Comparison of ENCODE assay signal across 7 mouse cellular contexts in the genomic region with DNA sequence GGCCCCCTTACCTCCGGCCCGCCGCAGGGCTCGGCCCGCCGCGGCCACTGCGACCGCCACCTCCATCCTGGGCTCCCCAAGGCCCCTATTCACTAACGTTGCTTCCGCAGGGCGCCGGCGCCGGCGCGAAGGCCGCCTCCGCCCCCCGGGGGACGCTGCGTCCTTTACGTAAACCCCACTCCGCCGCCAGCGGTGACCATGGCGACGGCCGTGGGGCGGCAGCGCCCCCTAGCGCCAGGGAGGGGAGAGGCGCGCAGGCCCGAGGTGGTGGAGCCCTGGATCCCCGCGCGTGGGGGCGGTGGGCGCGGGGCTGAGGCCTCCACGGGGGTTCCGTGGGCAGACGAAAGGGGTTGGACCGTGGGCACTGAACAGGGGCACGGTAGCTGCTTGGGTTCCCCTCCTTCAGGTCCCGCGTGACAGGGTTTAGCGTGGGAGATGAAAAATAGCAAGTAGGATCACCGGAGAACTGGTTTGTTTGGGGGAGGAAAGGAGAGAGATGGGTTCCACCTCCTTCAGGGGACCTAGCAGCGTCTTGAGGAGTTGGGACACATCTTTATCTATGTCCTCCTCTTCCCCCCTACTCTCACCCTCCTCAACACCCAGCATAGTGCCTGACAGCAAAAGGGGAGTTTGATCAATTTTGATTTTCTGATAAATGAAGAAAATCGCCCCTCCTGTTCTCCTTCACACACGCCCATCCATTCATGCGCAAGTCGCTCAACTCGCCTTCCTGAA. TPM values are rescaled to one million over a fixed set of nuclear protein-coding genes. Genes with fewer than 3 reads are reported as not detected.
DNase-seq lines count a peak whose midpoint lies in the region; ATAC-seq lines count a peak whose summit lies in the region.

Dagla (minus strand) TSS at position 68 of the 735 bp plus-strand sequence.

- H3K4me1 ChIP-seq in limb, embryonic 10.5 days = peaks cover 12% of the 10 kb centered on the region
- H3K4me1 ChIP-seq in midbrain, embryonic 11.5 days (ENCODE audit: control insufficient read depth, insufficient read depth, low read length) = peaks cover 3% of the 10 kb centered on the region

- H3K4me2 ChIP-seq in midbrain, embryonic 11.5 days = peak within 1 kb of the TSS; percentile 96

- peak within 1 kb of the TSS; percentile 71 for H3K4me3 ChIP-seq in limb, embryonic 10.5 days
- peak within 1 kb of the TSS; percentile 68 for H3K4me3 ChIP-seq in midbrain, embryonic 11.5 days (ENCODE audit: low read depth, low read length)

- 9% methylated on average over 56 of the region's 56 CpGs for WGBS in limb, embryonic 10.5 days
- WGBS in midbrain, embryonic 11.5 days = 11% methylated on average over 51 of the region's 56 CpGs

- H3K9me3 ChIP-seq in limb, embryonic 10.5 days (replicated peaks) = no peaks in the 10 kb centered on the region
- no peaks in the 10 kb centered on the region for H3K9me3 ChIP-seq in midbrain, embryonic 11.5 days (ENCODE audit: control insufficient read depth, low read length)

- peaks cover 71% of the 10 kb centered on the region for H3K27me3 ChIP-seq in limb, embryonic 10.5 days (ENCODE audit: low read depth, poor library complexity, severe bottlenecking)
- no peaks in the 10 kb centered on the region; the same call in 1 of the 2 replicates for H3K27me3 ChIP-seq in midbrain, embryonic 11.5 days (ENCODE audit: control insufficient read depth, insufficient read depth, low read length)

- H3K36me3 ChIP-seq in limb, embryonic 10.5 days = no peaks in the 10 kb centered on the region
- H3K36me3 ChIP-seq in midbrain, embryonic 11.5 days (ENCODE audit: control insufficient read depth, insufficient read depth, low read length) = no peaks in the 10 kb centered on the region

- peak within 1 kb of the TSS; percentile 85 for H3K9ac ChIP-seq in midbrain, embryonic 11.5 days (ENCODE audit: low read length)

- ATAC-seq in inflammation-experienced regulatory T-cells, adult 6 months = peak; percentile 14
- peak; percentile 91 for ATAC-seq in midbrain, embryonic 11.5 days (ENCODE audit: low FRiP score)

- peak; percentile 87 to 88 for DNase-seq in adrenal gland, adult 18-20 months (ENCODE audit: low spot score in 2 of 2)
- peak; percentile 81 to 83 for DNase-seq in cerebellum, postnatal 36 days
- peak; percentile 82 for DNase-seq in gastrocnemius, postnatal 14 days
- DNase-seq in limb, embryonic 10.5 days (ENCODE audit: low spot score) = peak; percentile 92
- peak; percentile 99 for DNase-seq in midbrain, embryonic 11.5 days (ENCODE audit: low spot score, missing footprints)
- peak; percentile 94 for DNase-seq in right cerebral cortex, postnatal 4 days

- H3K27ac ChIP-seq in limb, embryonic 10.5 days = peak within 1 kb of the TSS; percentile 82
- no peak within 1 kb of the TSS for H3K27ac ChIP-seq in midbrain, embryonic 11.5 days (ENCODE audit: low read depth, low read length)

- intact Hi-C loops in gastrocnemius, postnatal 14 days (cut with DNase I; ENCODE audit: low total_unique reads) = loop anchor here (2.0 kb wide), 1 partner anchor 38 kb away; no protein-coding TSS in a partner anchor

RNA-seq across cellular contexts. Expression of gene Dagla, which starts in this region (rescaled TPM):
- total RNA-seq in adrenal gland, adult 18-20 months (2021) = 10 to 100 TPM in 1 of 2 experiments, 1 to 10 TPM in 1; 6.2 to 12.5 TPM
- 1 to 10 TPM; 6.3 to 7.3 TPM for total RNA-seq in gastrocnemius, postnatal 14 days (2021)
- polyA plus RNA-seq in inflammation-experienced regulatory T-cells, adult 6 months (2017; shearing (Covaris generic)) = under 1 TPM in 1 of 3 experiments, not detected in 2; 0.11 TPM
- polyA plus RNA-seq in limb, embryonic 10.5 days (2016; fragmentation: Nextera tagmentation; extraction: Ambion mirVana) = 1.8 and 2.2 TPM in 2 replicates
- polyA plus RNA-seq in midbrain, embryonic 11.5 days (2014; fragmentation: Nextera tagmentation; extraction: Ambion mirVana) = 1.2 and 1.3 TPM in 2 replicates

Comparison
In these comparisons a context has a peak if more than half of its experiments do, and no peak if none do; other contexts are left out.
1. Peak in ATAC-seq in inflammation-experienced regulatory T-cells, adult 6 months; RNA of the gene not detected or under 1 TPM.